16 mouse cellular contexts compared by ENCODE assay signal in the genomic region with DNA sequence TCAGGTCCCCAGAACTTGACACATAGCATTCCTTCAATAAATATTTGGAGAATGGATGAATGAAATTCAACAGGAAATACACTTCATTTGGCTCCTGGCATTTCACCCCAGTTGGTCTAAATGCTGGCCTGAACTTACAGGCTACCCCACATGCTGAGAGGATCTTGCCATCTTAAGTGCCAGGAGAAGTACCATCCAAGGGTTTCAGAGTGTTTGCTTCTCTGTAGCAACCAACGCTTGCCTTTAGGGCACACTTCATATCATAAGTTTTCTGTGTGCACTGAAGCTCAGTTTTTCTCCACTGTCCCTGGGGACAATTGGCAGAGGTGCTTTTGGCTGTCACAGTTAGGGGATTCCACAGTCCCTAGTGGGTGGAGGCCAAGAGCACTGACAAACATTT. TPM values are rescaled to one million over a fixed set of nuclear protein-coding genes. Genes with fewer than 3 reads are reported as not detected.
"Had no signal": no experiment of that assay in that cellular context is flagged by ENCODE, and none has a peak within 500 bp of the region (broad histone marks: within the 10 kb centered on the region; RNA-seq: fewer than 3 reads in every experiment).

No protein-coding gene starts in this region.

- H3K9ac ChIP-seq: limb, embryonic 12.5 days; limb, embryonic 15.5 days; liver, embryonic 14.5 days; liver, postnatal 0 days; stomach, embryonic 15.5 days had no signal

- DNase-seq: kidney, adult 18-20 months; kidney, adult 9 months; kidney, postnatal 14 days; kidney, postnatal 4 days; left cerebral cortex, postnatal 4 days; liver, postnatal 0 days; midbrain, embryonic 14.5 days; right cerebral cortex, postnatal 4 days; thymus, postnatal 25 days had no signal

- H3K4me3 ChIP-seq: limb, embryonic 12.5 days; limb, embryonic 15.5 days; stomach, embryonic 15.5 days had no signal

- H3K9me3 ChIP-seq: limb, embryonic 12.5 days; limb, embryonic 15.5 days; stomach, embryonic 15.5 days had no signal

- ATAC-seq: liver, postnatal 0 days had no signal

- H3K4me2 ChIP-seq: limb, embryonic 12.5 days; limb, embryonic 15.5 days; liver, embryonic 11.5 days; midbrain, embryonic 11.5 days; stomach, embryonic 15.5 days had no signal

- H3K36me3 ChIP-seq: limb, embryonic 12.5 days; limb, embryonic 15.5 days; stomach, embryonic 15.5 days had no signal

- H3K27ac ChIP-seq: limb, embryonic 12.5 days; limb, embryonic 15.5 days; liver, embryonic 14.5 days; stomach, embryonic 15.5 days had no signal

RNA-seq across cellular contexts. Expression of a gene that starts 4.7 kb away (rescaled TPM):
- total RNA-seq: megakaryocyte-erythroid progenitor cell, adult 5-6 weeks had no signal
- polyA plus RNA-seq: limb, embryonic 12.5 days; limb, embryonic 15.5 days had no signal
